Mouse (Mus musculus): ENCODE measurements around the gene Mroh3.

The Mroh3 gene

GRCm38 (mm10) chr1:136156951-136157350 lies 55.7 kb downstream of the Mroh3 start:
- DNase-seq (ENCODE audit: low spot score in 2 of 2), result no peak

- no peak for DNase-seq (ENCODE audit: low spot score in 2 of 2)
These were observed 56.3 kb downstream of the Mroh3 start for GRCm38 (mm10) chr1:136156304-136156703.

GRCm38 (mm10) chr1:136151371-136151770 lies 61.3 kb downstream of the Mroh3 start:
- no peak for DNase-seq (ENCODE audit: low spot score in 2 of 2)

GRCm38 (mm10) chr1:136149702-136150101 lies 62.9 kb downstream of the Mroh3 start:
- no peak for DNase-seq (ENCODE audit: low spot score in 2 of 2)

- no peak for DNase-seq (ENCODE audit: low spot score in 2 of 2)
These were observed 69.1 kb downstream of the Mroh3 start for GRCm38 (mm10) chr1:136143514-136143913.

DNA sequence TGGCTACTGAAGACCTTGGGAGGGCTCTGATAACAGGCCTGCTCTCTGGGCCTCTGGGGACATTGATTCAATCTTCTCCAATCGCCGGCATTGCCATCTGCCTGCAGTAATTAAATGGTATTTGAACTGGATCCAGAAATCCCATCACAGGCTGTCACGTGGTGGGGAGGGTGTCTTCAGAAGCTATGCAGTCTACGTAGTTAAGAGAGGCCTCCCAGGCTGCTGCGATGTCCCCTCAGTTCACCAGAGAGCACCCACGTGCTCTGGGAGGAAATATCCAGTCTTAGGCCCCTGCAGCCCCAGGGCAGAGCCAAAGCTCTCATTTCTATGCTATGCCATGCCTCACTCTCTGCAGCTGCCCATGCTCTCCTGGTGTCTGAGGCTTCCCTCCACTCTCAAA lies 70.3 kb downstream of the Mroh3 start:
- DNase-seq (ENCODE audit: low spot score in 2 of 2), result no peak

GRCm38 (mm10) chr1:136141176-136141950 lies 71.3 kb downstream of the Mroh3 start:
- DNase-seq (ENCODE audit: low spot score in 2 of 2), result no peak

- DNase-seq (ENCODE audit: low spot score in 2 of 2), result peak in 1 of 2 experiments; percentile 57
These were observed 72.5 kb downstream of the Mroh3 start for GRCm38 (mm10) chr1:136139990-136140640.

DNA sequence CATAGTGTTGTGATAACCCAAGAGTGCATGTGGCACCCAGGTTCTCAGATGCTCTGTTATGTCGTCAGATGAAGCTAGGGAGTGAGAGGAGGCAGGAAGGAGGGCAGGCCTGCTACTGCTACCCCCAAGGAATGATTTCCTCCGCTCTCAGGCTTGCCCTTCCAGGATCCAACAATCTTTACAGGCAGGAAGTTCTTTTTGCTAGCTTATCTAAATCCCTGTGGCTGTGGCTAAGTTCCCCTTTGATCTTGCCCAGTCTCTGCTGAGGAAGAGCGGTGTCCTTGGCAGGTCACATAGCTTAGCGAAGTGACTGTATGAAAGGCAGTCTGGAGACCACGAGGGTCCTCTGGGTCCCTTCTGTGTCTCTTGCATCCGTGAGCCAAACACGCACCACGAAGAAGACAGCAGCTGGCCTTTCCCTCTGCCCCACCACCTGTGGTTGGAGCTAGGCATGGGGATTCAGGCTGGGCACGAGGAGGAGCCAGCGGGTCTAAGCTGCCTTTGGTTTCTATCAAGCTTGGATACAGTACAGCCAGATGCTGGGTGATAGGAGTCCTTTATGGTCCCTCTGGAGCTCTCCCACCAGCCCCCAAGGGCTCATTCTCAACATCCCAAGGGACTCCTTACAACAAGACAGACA lies 74.3 kb downstream of the Mroh3 start:
- DNase-seq (ENCODE audit: low spot score in 2 of 2), result no peak

- DNase-seq (ENCODE audit: low spot score in 2 of 2), result peak in 1 of 2 experiments; percentile 77
These were observed 75.1 kb downstream of the Mroh3 start for GRCm38 (mm10) chr1:136137575-136137974.

DNA sequence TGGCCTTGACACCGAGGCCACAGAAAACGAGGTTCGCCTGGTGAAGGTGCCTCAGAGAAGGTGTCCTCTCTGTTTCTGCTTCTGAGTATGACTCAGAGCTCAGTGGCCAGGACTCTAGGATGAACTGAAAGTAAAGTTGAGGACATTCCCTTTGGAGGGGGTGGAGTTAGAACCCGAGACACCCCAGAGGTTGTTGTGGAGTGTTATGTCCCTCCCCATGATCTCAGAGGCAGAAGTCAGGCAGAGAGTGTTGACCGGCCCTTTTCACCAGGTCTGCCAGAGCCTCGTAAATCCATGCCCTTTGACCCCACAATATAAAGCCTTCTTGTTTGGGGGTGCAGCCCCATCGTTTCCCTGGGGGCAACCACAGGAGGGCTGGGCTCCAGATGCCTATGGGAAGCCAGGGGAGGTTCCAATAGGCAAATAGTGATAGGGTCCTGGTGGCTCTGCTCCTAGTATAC lies 75.5 kb downstream of the Mroh3 start:
- DNase-seq (ENCODE audit: low spot score in 2 of 2), result no peak

GRCm38 (mm10) chr1:136136547-136136946 lies 76.1 kb downstream of the Mroh3 start:
- no peak for DNase-seq (ENCODE audit: low spot score in 2 of 2)

DNA sequence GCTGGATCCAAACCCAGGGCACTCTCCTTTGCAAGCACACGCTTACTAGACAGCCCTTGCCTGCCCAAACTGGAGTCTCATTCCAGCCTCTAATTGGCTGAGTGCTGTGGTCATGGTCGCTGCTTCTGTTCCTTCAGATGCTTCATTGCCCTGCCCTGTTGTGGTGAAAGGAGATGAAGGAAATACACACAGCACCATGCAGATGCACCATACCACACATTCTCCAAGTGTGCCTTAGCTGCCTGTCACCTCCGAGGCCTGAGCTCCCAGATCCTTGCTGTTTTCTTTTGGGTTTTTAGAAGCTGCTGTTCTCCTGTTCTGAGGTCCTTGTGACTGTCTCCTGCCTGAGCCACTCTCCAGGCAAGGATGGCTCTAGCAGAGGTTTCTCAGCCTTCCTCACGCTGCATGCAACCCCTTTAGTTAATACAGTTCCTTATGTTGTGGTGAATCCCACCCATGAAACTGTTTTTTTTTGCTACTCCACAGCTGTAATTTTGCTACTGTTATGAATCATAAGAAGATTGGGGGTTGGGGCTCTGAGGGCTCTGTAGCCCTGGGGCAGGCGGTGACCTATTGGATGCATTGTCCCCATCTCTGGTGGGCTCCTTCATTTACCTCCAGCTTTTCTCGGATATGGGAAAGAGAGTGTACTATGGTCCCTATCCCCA lies 76.7 kb downstream of the Mroh3 start:
- DNase-seq (ENCODE audit: low spot score in 2 of 2), result no peak

DNA sequence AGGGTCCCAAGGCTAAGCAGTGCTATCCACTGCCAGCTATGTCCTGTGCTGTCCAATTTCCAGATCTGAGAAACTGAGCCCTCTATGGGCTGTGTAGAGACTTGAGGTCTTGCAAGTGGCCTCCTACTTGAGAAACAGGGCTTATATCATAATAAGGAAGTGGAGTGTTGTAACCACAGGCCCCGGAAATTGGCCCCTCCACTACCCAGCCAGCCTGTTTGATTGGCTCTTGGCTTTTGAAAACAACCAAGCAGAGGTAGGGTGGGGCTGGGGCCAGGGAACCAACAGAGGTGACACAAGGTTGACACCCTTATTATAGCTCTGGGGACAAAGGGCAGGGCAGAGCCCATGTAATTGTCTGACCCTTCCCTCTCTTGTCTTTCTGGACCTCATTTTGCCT lies 77.6 kb downstream of the Mroh3 start:
- DNase-seq (ENCODE audit: low spot score in 2 of 2), result no peak

DNA sequence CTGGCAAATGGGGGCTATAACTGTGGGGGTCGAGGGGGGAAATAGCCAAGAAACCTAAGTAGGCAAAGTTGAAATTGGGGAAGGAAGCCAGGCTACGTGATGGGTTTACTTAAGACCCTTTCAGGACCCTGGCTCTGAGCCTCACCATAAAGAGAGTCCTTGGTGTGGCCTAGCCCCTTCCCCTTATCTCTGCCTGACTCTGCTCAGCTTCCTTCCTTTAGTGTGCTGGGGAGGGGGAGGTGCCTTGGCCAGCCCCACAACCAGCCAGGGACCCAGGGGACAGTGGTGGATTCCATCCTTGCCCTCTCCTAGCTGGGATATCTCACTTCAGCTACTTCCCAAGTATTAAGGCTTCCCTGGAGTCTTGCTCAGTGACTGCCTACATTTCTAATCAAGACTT lies 78.1 kb downstream of the Mroh3 start:
- DNase-seq (ENCODE audit: low spot score in 2 of 2), result no peak

- DNase-seq (ENCODE audit: low spot score in 2 of 2), result no peak
These were observed 78.9 kb downstream of the Mroh3 start for GRCm38 (mm10) chr1:136133570-136134240.

DNA sequence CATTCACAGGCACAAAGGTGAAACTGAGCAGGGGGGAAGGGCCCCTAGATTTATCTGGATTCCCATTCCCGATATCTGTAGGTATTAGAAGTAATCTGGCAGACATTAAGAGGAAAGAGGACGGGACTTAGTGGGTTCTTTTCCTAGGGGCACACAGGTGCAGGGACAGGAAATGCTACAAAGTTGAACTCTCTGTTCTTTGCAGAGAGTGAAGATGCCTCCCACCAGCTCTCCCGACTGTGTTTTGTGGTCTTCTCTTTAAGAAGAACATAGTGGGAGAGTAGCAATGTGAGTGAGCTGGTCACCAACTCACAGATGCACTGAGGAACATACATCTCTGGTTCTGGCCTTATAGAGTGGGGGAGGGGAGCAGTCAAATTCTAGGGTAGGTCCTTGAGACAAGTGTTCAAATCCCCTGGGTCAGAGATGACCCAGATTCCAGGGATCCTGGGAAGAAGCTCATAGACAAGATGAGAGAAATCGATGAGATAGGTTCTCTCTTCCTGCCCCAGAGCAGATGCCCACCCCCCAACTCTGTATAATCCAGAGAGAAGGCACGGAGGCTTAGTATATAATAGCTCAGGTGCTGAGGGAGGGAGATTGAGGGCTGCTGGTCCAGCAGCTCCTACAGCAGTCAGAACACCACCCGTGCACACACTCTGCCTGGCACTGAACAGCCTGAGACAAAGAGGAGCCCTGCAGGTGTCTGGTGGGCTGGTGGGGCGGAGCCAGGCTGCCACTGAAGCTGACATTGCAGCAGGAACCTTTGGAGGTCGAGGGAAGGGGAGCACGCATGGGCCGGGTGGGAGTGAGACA lies 80.0 kb downstream of the Mroh3 start:
- DNase-seq (ENCODE audit: low spot score in 2 of 2), result no peak

All from urinary bladder, postnatal 4 days (tissue).